Mouse (Mus musculus) layer of hippocampus, adult 9-11 months (tissue): ENCODE measurements around the gene Pi4k2a.

Experiments used
- DNase-seq: peaks from one replicate; pipeline ENCODE4 v3.0.0; 2022

Pi4k2a gene

DNA sequence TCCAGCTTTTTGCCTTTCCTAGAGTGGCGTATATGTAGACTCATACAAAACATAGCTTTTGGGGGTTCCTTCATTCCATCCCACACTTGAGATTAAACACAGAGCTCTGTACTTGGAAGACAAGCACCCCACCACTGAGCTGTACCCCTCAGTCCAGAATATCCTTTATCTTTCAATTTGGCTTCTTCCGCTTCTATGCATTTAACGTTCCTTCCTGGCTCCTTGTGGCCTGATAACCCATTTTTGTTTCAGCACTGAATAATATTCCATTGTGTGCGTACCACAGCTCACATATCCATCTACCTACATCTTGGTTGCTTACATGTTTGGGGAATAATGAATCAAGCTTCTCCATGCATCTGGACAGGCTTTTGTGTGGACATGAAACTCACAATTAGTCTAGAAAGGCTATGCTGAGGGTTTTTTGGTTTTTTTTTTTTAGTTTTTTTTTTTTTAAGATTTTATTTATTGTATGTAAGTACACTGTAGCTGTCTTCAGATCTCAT lies 47.0 kb downstream of the Pi4k2a start:
- no peak for DNase-seq

DNA sequence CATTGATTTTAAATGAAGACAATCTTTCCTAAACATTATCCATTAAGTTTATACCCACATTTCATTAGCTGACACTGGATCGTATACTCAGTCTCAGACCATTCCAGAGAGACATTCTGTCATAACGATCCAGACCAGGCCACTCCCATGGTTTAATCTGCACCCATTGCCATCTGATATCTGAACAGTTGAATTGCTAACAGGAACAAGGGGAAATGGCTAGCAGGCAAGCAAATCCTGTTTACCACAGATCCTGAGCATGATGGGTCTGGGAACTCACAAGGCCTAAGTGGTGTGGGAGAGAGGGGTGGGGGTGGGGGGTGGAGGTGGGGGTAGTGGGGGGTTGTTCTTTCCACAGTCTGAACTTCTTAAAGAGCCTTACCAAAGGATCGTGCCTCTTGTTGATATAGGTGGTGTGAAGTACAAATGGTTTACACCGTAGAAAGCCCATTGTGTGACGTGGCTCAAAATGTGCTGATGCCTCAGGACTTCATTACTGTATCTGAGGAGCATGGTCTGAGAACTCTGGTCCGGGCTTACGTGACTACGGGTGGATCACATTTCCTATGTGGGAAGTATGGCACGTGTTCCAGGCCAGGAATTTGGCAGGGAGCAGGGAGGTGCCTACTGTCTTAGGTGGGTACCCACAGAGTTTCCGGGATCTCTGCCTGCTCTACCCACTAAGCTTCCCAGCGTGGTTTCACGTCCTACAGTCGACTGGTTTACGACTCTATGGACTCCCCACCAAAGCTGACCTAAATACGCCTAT lies 48.4 kb downstream of the Pi4k2a start:
- no peak for DNase-seq

DNA sequence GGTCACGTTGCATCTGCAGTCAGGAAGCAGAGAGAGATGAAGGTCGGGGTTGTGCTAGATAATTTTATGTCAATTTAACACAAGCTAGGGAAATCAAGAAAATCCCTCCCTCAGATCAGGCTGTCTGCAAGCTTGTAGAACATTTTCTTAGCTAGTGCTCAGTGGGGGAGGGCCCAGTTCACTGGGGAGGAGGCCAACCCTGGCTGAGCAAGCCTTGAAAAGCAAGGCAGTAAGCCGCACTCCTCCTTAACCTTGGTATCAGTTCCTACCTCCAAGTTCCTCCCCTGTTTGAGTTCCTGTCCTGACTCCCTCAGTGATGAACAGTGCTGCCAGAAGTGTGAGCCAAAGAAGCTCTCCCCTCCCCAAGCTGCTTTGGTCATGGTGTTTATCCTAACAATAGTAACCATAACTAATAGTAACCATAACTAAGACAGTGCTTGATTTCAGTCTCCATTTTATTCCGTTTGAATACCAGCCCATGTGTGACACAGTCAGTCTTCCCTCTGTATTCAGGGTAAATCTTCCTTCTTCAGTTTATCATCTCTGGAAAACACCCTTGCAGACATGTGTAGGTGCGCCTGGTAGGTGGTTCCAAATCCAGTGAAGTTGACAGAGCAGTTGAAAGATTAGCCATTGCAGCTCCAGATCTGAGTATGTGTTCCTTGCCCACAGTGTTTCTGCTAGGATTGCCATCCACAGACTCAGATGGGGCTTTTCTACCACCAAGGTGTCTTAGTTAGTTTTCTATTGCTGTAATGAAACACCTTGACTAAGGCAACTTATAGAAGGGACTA lies 49.7 kb downstream of the Pi4k2a start:
- no peak for DNase-seq

DNA sequence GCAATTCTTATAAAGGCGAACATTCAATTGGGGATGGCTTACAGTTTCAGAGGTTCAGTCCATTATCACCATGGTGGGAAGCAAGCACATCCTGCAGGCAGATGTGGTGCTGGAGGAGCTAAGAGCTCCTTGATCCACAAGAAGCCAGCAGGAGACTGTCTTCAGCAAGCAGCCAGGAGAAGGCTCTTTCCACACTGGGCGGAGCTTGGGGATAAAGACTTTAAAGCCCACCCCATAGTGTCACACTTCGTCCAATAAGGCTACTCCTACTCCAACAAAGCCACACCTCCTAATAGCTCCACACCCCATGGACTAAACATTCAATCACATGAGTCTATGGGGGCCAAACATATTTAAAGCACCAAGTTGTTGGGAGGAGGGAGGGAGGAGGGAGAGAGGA lies 51.7 kb downstream of the Pi4k2a start:
- DNase-seq: no peak

DNA sequence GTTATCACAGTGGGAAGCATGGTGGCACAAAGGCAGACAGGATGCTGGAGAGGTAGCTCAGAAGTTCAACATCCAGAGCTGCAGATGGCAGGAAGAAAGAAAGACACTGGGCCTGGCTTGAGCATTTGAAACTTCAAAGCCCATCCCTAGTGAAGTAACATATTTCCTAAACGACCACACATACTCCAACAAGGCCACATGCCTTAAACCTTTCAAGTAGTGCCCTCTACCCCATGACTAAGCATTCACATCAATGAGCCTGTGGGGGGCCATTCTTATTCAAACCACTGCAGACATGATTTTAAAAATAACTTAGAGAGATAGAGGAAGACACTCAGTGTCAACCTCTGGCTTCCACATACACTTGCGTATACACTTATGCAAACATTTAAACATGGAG lies 52.5 kb downstream of the Pi4k2a start:
- DNase-seq: no peak

DNA sequence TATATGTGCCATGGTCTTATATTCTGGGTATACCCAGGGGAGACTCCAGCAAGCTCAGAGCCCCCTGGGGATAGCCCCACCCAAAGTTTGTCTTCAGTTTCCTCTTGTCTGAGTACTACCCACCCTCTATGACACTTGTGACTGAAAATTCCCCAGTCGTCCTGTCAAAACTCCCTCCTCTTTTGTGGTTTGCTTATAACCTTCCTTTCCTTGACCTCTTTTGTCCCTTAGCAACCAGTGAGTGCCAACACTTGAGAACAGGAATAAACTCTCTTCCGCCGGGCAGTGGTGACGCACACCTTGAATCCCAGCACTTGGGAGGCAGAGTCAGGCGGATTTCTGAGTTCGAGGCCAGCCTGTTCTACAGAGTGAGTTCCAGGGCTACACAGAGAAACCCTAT lies 53.8 kb downstream of the Pi4k2a start:
- no peak for DNase-seq

DNA sequence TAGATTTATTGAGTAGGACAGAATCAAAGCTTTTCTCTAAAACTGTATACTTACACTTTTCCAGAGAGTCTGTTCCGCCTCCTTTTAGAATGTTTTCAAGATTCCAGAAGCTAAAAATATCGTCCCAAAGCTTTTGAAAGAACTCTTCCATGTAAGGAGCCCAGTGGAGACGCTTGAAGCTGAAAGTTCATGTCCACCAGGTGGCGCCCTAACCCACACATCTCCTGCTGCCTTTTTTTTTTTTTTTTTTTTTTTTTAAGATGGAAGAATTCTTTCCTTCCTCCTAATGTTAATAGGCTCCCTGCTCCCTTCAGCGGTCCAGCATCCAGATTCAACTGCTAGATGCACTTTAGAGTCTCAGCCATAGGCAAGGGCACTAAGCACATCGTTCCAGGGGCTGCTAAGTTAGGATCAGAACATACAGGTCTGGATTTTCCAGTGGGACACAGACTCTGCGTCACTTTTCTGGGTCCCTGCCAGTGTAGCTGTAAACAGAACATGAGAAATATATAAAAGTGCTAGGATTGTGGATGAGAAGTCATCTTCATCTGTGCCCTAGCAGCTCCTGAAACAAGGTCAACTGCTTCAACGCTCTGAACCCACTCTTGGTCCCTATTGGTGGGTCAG lies 54.4 kb downstream of the Pi4k2a start:
- DNase-seq: peak; percentile 80

DNA sequence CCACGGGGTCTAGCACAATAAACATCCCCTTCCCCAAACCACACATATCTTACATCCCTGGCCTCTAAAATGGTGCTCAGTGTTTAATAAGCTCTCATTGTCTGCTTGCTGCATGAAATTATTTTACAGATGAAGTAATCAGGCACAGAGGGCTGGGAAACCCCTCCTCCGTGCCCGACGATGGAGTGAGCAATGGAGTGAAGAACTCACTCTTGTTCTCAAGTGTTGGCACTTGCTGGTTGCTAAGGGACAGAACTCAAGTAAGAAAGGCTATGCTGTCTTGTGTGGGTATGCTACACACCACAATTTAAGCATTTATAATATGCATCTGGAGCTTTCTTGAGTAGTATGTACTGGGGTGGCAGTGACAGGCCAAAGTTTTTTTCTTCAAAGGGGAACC lies 54.9 kb downstream of the Pi4k2a start:
- no peak for DNase-seq

DNA sequence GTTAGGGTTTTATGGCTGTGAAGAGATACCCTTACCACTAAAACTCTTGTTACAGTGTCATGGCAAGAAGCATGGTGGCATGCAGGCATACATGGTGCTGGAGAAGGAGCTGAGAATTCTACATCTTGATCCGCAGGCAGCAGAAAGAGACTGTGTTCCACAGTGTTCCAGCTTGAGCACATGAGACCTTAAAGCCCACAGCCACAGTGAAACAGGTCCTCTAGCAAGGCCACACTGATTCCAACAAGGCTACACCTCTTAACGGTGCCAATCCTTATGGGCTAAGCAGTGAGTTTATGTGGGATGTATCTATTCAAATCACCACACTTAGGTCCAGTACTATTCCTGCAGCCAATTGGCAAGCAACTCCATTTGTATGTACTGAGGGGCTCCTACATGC lies 55.5 kb downstream of the Pi4k2a start:
- DNase-seq: no peak

DNA sequence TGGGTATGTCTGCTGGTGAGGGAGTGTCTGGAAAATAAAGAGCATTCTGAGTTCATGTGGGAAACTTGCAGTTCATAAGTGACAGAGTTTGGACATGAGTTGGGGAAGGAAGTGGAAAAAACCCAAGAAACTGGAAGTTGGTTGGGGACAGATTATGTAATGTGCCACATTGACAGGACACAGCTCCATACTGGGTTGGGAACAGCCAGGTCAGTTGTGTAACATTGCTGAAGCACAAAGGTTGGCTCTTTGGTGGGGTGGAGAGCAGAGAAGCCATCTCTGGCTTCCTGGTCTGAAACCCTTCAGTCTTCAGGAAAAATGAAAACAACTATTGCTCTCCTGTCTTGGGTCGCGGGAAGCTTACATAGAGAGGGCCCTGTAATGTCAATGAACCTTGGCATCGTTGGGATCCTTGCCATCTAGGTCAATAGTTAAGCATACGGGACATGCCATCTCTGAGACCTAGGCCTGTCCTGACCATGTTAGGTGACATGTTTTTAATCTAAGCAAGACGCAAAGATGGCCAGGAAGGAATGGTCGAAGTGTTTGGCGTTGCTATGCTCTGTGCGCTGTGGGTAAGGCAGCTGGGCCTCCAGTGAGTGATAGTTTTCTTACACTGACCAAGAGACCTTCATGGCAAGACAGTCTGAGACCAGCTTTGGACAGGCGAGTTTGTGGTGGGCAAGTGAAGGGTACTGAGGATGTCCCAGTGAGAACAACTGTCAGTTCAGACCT lies 56.2 kb downstream of the Pi4k2a start:
- DNase-seq: no peak

DNA sequence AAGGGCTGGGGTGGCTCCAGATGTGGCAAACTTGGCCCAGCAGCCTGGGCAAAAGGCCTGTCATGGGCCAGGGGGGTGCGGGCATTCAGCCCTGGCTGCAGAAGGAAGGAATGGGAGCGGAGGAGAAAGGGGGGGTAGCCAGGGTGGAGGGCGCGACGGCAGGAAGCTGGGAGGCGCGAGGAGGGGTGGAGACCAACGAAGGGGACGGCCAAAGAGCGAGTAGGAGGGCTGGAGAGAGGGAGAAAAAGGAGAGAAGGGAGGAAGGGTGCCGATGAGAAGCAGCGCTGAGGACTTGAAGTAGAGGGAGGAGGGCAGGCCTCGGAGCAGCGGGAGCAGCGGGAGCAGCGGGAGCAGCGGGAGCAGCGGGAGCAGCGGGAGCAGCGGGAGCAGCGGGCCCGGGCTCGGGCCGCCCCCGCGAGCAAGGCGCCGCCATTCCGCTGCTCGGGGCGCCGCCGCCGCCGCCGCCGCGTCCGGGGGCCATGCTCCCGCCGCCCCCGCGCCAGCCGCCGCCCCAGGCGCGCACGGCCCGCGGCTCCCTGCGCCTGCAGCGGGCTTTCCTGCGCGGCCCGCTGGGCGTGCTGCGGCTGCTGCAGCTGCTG lies 57.0 kb downstream of the Pi4k2a start, which contains the start of gene Marveld1:
Marveld1 (plus strand) TSS at position 231 of the 599 bp plus-strand sequence.
- DNase-seq: no peak

DNA sequence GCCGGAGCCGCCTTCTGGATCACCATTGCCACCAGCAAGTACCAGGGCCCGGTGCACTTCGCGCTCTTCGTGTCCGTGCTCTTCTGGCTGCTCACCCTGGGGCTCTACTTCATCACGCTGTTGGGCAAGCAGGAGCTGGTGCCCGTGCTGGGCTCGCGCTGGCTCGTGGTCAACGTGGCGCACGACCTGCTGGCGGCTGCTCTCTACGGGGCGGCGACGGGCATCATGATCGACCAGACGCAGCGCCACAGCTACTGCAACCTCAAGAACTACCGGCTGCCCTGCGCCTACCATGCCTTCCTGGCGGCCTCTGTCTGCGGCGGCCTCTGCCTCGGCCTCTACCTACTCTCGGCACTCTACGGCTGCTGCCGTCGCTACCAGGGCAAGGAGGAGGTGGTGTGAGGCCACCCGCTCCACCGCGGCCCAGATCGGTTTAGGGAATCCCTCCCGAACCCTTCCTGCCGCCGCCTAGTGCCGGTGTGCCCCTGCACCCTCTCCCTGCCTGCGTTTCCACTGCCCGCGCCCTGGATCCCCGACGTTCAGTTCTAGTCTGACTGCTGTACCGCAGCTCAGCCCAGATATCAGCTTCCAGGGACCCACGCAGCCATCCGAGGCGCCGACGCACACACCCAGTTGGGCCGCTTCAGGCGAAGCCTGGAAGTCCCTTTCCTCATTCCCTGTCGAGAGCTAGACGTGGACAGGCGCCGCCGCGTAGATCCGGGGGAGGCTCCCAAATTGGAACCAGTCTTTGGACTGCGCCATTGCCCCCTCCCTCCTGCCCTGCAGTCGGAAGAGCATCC lies 57.7 kb downstream of the Pi4k2a start:
- no peak for DNase-seq

DNA sequence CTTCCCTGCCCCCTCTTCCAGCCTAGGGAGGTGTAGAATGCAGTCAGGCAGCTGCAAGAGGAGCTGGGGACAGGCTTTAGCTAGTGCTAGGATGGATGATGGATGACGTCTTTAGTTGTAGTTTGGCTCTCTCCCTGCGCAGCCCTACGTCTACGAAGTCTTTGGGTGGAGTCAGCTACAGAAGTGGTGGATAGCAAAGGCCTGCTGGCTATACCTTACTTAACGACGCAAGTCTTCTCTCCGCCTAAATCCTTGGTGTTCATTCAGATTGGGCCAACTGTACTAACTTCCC lies 58.2 kb downstream of the Pi4k2a start:
- DNase-seq: no peak

DNA sequence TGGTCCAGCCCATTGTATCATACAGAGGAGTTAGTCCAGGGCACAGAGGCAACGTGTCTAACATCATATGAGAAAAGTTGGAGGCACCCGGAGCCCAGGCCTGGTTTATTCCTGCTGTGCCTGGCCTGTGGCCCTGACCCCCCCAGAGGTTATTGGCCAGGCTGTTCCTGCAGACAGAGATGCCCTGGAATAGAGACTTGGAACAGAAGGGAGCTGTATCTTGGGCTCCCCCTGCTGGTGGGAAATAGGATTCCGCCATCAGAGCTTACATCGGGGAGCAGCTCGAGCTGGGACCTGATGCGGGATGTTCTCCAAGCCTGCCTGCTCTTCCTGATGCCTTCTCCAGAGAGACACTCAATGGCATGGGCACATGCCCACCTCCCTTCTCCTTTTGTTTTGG lies 61.7 kb downstream of the Pi4k2a start:
- DNase-seq: peak; percentile 83

DNA sequence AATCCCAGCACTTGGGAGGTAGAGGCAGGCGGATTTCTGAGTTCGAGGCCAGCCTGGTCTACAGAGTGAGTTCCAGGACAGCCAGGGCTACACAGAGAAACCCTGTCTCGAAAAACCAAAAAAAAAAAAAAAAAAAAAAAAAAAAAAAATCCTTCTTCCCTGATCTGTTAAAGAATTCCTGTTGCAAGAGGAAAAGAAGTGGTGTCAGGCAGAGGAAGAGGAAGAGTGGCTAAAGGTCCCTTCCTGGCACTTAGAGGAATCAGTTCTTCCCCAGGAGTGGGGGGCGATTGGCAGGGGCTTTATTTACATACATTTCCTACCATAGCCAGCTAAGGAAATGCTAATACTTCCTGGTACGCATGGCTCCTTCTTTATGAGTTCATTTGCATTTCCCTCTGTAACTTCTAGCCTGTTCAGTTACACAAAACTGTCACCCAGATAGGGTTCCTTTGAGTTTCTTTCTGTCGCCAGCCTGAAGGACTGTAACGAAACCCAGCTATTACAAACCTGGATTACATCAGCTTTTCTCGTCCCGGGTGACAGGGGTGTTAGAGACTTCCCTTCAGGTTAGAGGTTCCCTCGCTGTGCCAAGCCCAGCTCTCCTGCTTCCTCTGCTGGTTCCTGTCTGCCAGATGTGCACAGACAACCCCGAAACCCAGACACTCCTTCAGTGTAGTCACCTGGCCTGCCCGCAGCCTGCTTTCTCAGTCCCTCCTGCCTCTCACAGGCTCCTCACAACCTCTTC lies 67.4 kb downstream of the Pi4k2a start:
- no peak for DNase-seq

DNA sequence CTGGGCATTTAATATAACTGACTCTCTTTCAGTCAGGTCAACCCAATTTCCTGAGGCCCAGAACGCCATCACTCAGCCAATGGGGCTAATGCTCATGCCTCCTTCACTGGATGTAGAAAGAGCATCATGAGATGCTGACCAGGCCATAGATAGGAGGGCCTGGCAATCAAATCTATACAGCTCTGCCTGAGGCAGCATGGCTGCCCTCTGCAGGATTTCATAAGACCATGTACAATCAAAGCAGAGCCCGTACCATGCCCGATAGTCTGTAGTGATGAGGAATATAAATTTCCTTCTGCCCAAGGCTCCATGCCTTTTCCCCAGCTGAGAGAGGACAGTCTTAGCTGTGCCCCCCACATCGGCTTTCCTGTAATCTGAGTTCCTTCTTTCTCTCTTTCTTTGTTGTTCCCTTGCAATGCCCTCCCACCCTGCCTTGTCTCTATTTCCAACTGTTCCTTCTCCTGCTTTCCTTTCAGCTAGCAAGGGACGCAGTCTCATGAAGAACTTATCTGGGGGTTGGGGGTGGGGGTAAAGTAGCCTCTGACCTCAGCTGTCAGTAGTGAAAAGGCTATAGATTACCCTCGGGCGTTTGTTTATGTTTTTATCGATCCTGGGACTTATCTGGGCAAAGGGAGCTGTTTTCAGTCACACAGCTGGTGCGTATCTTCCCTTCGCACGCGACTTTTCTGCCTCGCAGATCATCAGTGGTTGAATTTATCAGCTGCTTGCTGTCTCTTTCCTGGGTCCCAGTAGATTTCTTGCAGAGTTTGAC lies 68.2 kb downstream of the Pi4k2a start:
- no peak for DNase-seq

DNA sequence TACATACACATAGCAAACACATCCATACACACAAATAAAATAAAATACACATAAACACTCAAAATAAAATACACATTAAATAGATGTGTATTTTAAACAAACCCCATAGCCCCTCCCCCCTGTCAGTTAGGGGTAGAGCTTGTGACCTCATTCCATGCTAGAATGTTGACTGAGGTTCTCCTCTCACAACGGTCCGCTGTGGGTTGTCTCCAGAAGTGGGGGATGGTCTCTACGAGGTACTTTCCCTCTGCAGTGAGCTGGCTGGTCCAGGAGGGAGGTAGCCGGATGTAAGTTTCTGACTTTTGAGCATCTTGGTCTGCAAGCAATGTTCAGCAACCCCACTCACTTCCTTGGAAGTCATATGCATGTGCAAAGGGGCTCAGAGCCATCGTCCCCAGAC lies 73.5 kb downstream of the Pi4k2a start, which contains the start of gene Zfyve27:
Zfyve27 (plus strand) TSS at position 188 of the 400 bp plus-strand sequence.
- DNase-seq: no peak

DNA sequence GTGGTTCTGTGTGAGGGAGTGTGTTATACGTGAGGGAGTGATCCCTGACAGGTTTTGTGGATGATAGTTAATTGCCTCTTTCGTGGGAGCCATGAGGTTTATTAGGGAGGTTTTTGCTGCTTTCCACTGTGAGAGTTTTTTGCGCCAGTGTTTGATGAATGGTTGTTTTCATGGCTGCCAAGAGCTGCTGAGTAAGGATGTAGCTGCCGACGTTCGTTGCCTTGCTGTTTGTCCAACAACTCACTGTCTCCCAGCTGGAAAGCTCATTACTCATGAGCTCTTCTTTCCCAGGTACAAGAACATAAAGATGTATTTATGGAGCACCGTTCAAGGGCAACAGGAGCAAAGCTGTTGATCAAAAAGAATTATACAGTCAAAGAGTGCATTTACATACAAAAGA lies 73.9 kb downstream of the Pi4k2a start:
- no peak for DNase-seq

DNA sequence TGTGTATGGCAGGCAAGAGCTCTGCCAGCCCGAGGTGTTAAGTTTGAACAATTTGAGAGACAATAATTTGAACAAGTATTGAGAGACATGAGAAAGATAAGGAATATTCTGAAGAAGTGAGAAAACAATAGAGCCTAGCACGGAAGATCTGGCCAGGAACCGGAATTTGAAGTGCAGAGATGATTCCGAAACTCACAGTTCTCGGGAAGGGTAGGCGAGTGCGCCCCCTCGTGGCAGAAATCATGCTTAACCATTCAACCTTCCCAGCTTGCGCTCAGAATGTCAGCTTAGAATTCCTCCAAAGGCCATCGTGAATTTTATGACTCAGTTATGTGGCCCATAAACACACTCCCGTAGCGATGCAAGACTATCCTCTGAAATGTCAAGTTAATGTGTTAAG lies 75.9 kb downstream of the Pi4k2a start:
- DNase-seq: peak; percentile 64

DNA sequence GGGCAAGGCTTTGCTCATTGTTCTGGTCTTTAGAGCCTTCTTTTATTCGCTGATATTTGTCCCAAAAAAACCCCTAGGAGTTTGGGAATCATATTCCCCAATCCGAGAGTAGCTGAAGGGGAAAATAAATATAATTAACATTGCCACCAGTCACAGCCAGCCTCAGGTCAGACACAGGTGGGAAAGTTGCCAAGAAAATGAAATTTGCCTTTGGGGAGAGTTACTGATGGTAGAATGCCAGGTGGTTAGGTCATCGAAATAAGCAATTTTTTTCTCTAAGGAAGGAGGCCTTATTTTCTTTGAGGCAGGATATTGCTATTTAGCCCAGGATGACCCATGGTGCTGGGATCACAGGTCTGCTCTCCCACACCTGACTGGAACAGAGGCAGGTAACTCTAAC lies 76.5 kb downstream of the Pi4k2a start:
- no peak for DNase-seq
